ENCODE assay signal across 12 mouse cellular contexts in genomic region chr3:28333869-28334268, GRCm38 (mm10).
A peak's percentile ranks its signal among the peaks of the same experiment; 100 is the strongest.
DNase-seq lines count a peak whose midpoint lies in the region; ATAC-seq and TF ChIP-seq lines count a peak whose summit lies in the region.
"Had no signal": no experiment of that assay in that cellular context is flagged by ENCODE, and none has a peak within 500 bp of the region (broad histone marks: within the 10 kb centered on the region; RNA-seq: fewer than 3 reads in every experiment).

No protein-coding gene starts in this region.

- H3K4me3 ChIP-seq in forebrain, embryonic 14.5 days (ENCODE audit: low read depth, low read length): no peak overlapping the region
- no peak overlapping the region for H3K4me3 ChIP-seq in forebrain, embryonic 10.5 days
- no peak overlapping the region for H3K4me3 ChIP-seq in layer of hippocampus, adult 2 months
- H3K4me3 ChIP-seq: limb, embryonic 12.5 days had no signal

- H3K9me3 ChIP-seq in forebrain, embryonic 14.5 days (replicated peaks; ENCODE audit: control insufficient read depth, low read length): no peaks in the 10 kb centered on the region
- no peaks in the 10 kb centered on the region for H3K9me3 ChIP-seq in forebrain, embryonic 10.5 days
- H3K9me3 ChIP-seq: limb, embryonic 12.5 days had no signal

- H3K4me1 ChIP-seq in forebrain, embryonic 14.5 days (ENCODE audit: control insufficient read depth, insufficient read depth, low read length): peaks cover 8% of the 10 kb centered on the region
- no peaks in the 10 kb centered on the region for H3K4me1 ChIP-seq in forebrain, embryonic 10.5 days
- H3K4me1 ChIP-seq: limb, embryonic 12.5 days had no signal

- no peak for DNase-seq in forebrain, embryonic 14.5 days (ENCODE audit: low spot score)
- no peak for DNase-seq in forebrain, embryonic 10.5 days (ENCODE audit: extremely low spot score, low spot score)
- no peak for DNase-seq in layer of hippocampus, adult 2 months (ENCODE audit: low spot score in 2 of 2)
- DNase-seq in layer of hippocampus, postnatal 10 days (ENCODE audit: low spot score in 2 of 2): no peak
- DNase-seq in brain, embryonic 14.5 days (ENCODE audit: low read depth): peak; percentile 71
- peak; percentile 71 for DNase-seq in lung, postnatal 10 days
- no peak for DNase-seq in right cerebral cortex, adult 2 months (ENCODE audit: low spot score in 2 of 2)
- DNase-seq: adrenal gland, adult 8-10 months; cerebellum, postnatal 36 days had no signal

- TF ChIP-seq POLR2A in brain, embryonic 14.5 days (IDR thresholded peaks at IDR 0.05; ENCODE audit: borderline replicate concordance, extremely low read depth, insufficient read depth, insufficient read length, poor library complexity, severe bottlenecking): no peak

- TF ChIP-seq CTCF in layer of hippocampus, adult 2 months (conservative IDR thresholded peaks at IDR 0.05): no peak
- no peak for TF ChIP-seq CTCF in brain, embryonic 14.5 days (IDR thresholded peaks at IDR 0.05; ENCODE audit: borderline replicate concordance, extremely low read depth, insufficient read depth, insufficient read length)

- WGBS in forebrain, embryonic 14.5 days: 69% methylated on average over 6 of the region's 6 CpGs
- WGBS in forebrain, embryonic 10.5 days: 87% methylated on average over 6 of the region's 6 CpGs

- no peak overlapping the region for H3K9ac ChIP-seq in forebrain, embryonic 14.5 days (ENCODE audit: low read length)
- H3K9ac ChIP-seq: limb, embryonic 12.5 days had no signal

- H3K27ac ChIP-seq in forebrain, embryonic 14.5 days (ENCODE audit: low read depth, low read length): peak overlapping the region; percentile 49; the same call in 1 of the 2 replicates
- no peak overlapping the region for H3K27ac ChIP-seq in forebrain, embryonic 10.5 days
- peak overlapping the region; percentile 81 for H3K27ac ChIP-seq in layer of hippocampus, adult 2 months
- H3K27ac ChIP-seq: limb, embryonic 12.5 days had no signal

- ATAC-seq in forebrain, embryonic 14.5 days: peak; percentile 33; the same call in 1 of the 2 replicates
- no peak for ATAC-seq in erythroid progenitor cell, adult 5-6 weeks (replicated peaks; ENCODE audit: low FRiP score, poor library complexity, severe bottlenecking)

- no peaks in the 10 kb centered on the region for H3K27me3 ChIP-seq in forebrain, embryonic 14.5 days (replicated peaks; ENCODE audit: control insufficient read depth, insufficient read depth, low read length)
- H3K27me3 ChIP-seq in forebrain, embryonic 10.5 days (ENCODE audit: poor library complexity, severe bottlenecking): no peaks in the 10 kb centered on the region
- H3K27me3 ChIP-seq: limb, embryonic 12.5 days had no signal

- H3K4me2 ChIP-seq in forebrain, embryonic 14.5 days (ENCODE audit: low read length): no peak overlapping the region
- H3K4me2 ChIP-seq: limb, embryonic 12.5 days; midbrain, embryonic 11.5 days had no signal

- no peaks in the 10 kb centered on the region for H3K36me3 ChIP-seq in forebrain, embryonic 14.5 days (ENCODE audit: control insufficient read depth, insufficient read depth, low read length)
- H3K36me3 ChIP-seq in forebrain, embryonic 10.5 days (replicated peaks): no peaks in the 10 kb centered on the region
- H3K36me3 ChIP-seq: limb, embryonic 12.5 days had no signal

Comparison
In these comparisons a context has a peak if more than half of its experiments do, and no peak if none do; other contexts are left out.
1. DNase-seq: peak in brain, embryonic 14.5 days (single experiment) and lung, postnatal 10 days (single experiment); none in forebrain, embryonic 14.5 days (single experiment), forebrain, embryonic 10.5 days (single experiment), layer of hippocampus, adult 2 months (0 of 2), layer of hippocampus, postnatal 10 days (0 of 2) and right cerebral cortex, adult 2 months (0 of 2).